Mouse (Mus musculus) ES-Bruce4 (cell line): ENCODE results near the gene Clk3. TPM values are rescaled to one million over a fixed set of nuclear protein-coding genes. Genes with fewer than 3 reads are reported as not detected.

Experiments
- H3K27ac ChIP-seq: 2 replicates; pipeline ENCODE4 v1.5.1; 2012; ENCODE audit warnings: low read length, inconsistent platforms; ENCODE audit not compliant: insufficient read depth
- H3K27me3 ChIP-seq: 2 replicates; pipeline ENCODE4 v1.6.1; 2012; ENCODE audit warnings: mild to moderate bottlenecking, low read length, inconsistent platforms; ENCODE audit not compliant: control insufficient read depth, poor library complexity, insufficient read depth, severe bottlenecking
- H3K36me3 ChIP-seq: 2 replicates; pipeline ENCODE4 v1.6.1; 2012; ENCODE audit warnings: inconsistent platforms, mild to moderate bottlenecking, low read length, moderate library complexity; ENCODE audit not compliant: control insufficient read depth, poor library complexity, insufficient read depth, severe bottlenecking
- H3K4me1 ChIP-seq: one replicate; pipeline ENCODE4 v1.8.1; 2011; ENCODE audit warnings: low read length; ENCODE audit not compliant: control insufficient read depth, insufficient read depth
- H3K4me3 ChIP-seq: 2 replicates; pipeline ENCODE4 v1.5.1; 2011; ENCODE audit warnings: low read depth, mild to moderate bottlenecking, low read length
- H3K9ac ChIP-seq: 2 replicates; pipeline ENCODE4 v1.6.1; 2012; ENCODE audit warnings: low read depth, mild to moderate bottlenecking, inconsistent platforms; ENCODE audit not compliant: poor library complexity, severe bottlenecking
- H3K9me3 ChIP-seq: replicated peaks from 2 replicates; pipeline ENCODE4 v1.6.1; 2012; ENCODE audit warnings: mild to moderate bottlenecking, low read length, inconsistent platforms; ENCODE audit not compliant: control insufficient read depth, poor library complexity, insufficient read depth, severe bottlenecking
- CTCF ChIP-seq: IDR thresholded peaks from one replicate; pipeline ENCODE4 v1.8.1; 2011; ENCODE audit warnings: low read depth, low read length
- EP300 ChIP-seq: IDR thresholded peaks from 2 replicates; pipeline ENCODE4 v1.6.1; 2011; ENCODE audit warnings: low read depth, low read length; ENCODE audit not compliant: insufficient read depth
- POLR2A ChIP-seq: IDR thresholded peaks from one replicate; pipeline ENCODE4 v1.8.1; 2011; ENCODE audit warnings: low read length; ENCODE audit not compliant: insufficient read depth
- polyA plus RNA-seq: library from polyadenylated mRNA; stranded (reverse); fragments of >200 nt; gene quantifications from 2 replicates; pipeline ENCODE4 v1.2.4, GENCODE M21; 2011; ENCODE audit warnings: low read depth; ENCODE audit not compliant: missing spikeins, insufficient read depth, insufficient read length

The Clk3 gene
- polyA plus RNA-seq, 1 experiment, result 71.2 TPM

DNA sequence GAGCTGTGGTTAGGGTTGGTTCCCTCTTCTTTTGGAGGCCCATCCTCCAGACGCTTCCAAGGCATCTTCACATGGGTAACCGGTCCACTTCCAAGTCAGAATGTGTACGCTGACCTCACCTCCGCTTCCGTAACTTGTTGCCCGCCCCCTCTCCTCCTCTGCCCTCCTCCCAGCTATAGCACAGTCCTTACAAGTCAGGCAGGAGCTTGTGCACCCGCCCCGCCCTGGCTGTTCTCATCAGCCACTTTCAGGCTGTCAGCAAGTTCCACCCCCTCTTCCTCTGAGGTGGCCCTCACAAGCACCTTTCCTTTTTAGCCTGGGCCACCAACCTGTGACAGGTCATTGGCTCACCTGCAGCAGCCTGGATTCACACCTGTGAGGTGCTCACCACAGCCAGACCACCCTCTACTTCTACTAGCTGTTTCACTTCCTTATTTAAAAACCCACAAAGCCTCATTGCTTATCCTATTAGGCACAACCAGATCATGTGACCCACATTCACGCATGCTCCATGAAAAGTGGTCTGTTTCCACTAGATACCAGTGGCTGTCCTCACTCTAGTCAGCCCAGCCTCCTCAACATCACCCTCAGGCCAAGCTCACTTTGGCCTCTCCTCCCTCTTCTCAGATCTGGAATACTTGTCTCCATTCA lies 34.8 kb upstream of the Clk3 start:
- H3K9me3 ChIP-seq, result no peaks in the 10 kb centered on the region
- peaks cover 13% of the 10 kb centered on the region for H3K36me3 ChIP-seq
- TF ChIP-seq EP300 (no peak), POLR2A (no peak), CTCF (no peak)

DNA sequence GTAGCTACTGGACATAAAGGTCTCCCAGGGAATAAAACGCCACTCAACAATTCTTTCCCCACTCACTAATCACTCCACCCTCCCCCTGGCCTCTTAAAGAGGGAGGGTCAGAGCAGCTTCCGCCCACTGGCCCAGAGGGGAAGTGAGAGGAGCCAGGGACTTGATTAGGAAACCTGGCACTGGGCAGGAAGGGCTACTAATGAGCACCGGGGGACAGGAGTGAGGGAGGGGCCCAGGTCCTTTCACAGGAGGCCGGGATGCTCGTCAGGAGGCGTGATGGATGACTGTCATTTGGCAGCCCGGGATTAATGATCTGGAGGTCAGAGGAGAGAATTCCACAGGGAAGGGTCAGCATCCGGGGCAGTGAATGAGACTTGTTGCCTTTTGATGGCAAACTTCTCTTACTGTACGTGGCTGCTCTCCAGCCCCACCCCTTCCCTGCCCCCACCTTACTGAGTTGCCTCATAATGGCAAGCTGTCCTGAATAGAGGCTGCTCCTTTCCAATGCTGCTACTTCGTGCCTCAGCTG lies 33.1 kb upstream of the Clk3 start:
- H3K9me3 ChIP-seq, result no peaks in the 10 kb centered on the region
- H3K9ac ChIP-seq, result no peak overlapping the region
- H3K4me1 ChIP-seq, result peaks cover 2% of the 10 kb centered on the region
- H3K27me3 ChIP-seq, result no peaks in the 10 kb centered on the region
- TF ChIP-seq POLR2A (no peak), CTCF (no peak), EP300 (0 out of 2 replicates have a peak, but pooled peaks have one; percentile 24)
- H3K36me3 ChIP-seq, result peaks cover 15% of the 10 kb centered on the region
- no peak overlapping the region for H3K27ac ChIP-seq
- H3K4me3 ChIP-seq, result no peak overlapping the region

More for the DNA sequence above, 34.8 kb upstream of the Clk3 start:
- no peaks in the 10 kb centered on the region for H3K27me3 ChIP-seq
- H3K27ac ChIP-seq, result no peak overlapping the region
- H3K4me3 ChIP-seq, result no peak overlapping the region
- no peak overlapping the region for H3K9ac ChIP-seq
- H3K4me1 ChIP-seq, result peaks cover 2% of the 10 kb centered on the region

DNA sequence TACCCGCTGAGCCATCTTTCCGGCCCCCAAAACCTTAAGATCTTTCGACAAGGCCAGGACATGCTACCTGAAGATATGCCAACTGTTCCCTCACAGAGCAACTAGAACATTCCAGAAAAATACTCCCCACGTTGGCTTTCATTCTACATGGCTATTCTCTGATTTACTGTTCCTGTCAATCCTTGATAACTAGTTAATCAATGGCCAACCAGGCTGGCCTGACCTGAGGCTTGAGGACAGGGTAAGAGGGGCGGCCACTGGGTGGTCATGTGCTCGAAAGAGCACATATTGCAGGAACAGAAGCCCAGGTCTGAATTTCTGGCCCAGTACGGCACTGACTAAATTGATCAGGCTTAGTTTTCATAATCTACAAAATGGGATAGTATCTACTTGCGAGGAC lies 31.8 kb upstream of the Clk3 start:
- Histone ChIP-seq H3K27me3 (no peaks in the 10 kb centered on the region), H3K4me1 (peaks cover 2% of the 10 kb centered on the region), H3K4me3 (no peak overlapping the region), H3K27ac (no peak overlapping the region), H3K9me3 (no peaks in the 10 kb centered on the region), H3K9ac (no peak overlapping the region), H3K36me3 (peaks cover 15% of the 10 kb centered on the region)
- TF ChIP-seq CTCF (no peak), EP300 (no peak), POLR2A (no peak)

DNA sequence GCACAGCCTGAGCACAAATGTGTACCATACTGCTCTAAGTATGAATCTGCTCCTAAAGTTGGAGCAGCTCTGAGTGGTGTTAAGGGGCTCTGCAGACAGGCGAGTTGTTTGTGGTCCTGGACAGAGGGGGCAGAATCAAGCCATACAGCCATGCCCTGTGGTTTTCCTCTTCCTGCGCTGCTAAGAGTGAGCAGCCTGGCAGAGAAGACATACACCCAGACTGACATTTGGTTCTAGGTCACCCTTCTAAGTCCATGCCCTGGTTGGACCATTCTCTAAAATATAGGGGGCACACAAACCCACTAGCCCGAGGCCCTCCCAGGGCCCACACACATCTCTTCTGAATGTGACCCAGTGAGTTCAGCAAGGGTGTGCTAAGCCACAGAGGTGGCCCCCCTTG lies 24.1 kb upstream of the Clk3 start:
- no peaks in the 10 kb centered on the region for H3K27me3 ChIP-seq
- TF ChIP-seq CTCF, result no peak
- no peak for TF ChIP-seq EP300
- no peak for TF ChIP-seq POLR2A
- no peak overlapping the region for H3K27ac ChIP-seq
- no peaks in the 10 kb centered on the region for H3K4me1 ChIP-seq
- H3K36me3 ChIP-seq, result no peaks in the 10 kb centered on the region; the same call in 1 of the 2 replicates
- H3K4me3 ChIP-seq, result no peak overlapping the region
- no peak overlapping the region for H3K9ac ChIP-seq
- H3K9me3 ChIP-seq, result no peaks in the 10 kb centered on the region

DNA sequence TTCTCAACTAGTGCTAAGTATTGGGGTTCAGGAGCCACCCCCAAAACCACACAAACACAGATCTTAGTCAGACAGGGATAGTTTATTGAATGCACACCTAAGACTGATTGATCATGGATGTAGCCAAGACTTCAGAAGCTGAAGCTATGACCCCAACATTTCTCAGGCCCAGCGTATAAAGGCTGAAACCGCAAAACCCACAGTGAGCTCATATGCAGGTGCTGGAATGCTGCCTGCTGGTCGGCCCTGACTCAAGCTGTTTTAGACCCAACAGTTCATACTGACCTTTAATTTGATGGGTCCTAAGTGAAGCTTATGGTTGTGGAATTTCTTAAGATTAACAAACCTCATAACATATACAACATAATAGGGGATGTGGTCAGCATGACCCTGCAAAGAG lies 17.0 kb upstream of the Clk3 start:
- Histone ChIP-seq H3K9ac (no peak overlapping the region), H3K4me1 (no peaks in the 10 kb centered on the region), H3K27me3 (no peaks in the 10 kb centered on the region), H3K27ac (no peak overlapping the region), H3K4me3 (no peak overlapping the region), H3K36me3 (no peaks in the 10 kb centered on the region), H3K9me3 (no peaks in the 10 kb centered on the region)
- TF ChIP-seq CTCF (no peak), POLR2A (no peak), EP300 (no peak)

DNA sequence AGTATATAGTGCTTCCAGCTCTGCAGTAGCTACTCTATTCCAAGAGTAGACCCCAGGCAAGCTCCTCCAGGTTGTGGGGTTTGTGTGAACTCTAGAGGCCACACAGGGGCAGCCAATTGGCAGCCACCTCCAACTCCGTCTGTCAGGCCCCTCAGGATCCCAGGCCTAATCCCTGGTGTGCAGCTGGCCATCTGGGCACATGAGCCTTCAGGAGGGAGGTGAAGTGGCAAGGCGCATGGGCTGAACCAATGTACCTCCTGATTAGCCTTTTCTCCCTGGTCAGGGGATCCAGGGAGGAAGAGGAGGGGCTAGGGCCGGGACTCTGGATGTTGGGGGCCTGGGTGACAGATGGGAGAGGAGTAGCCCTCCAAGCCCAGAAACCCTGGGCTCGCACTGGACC lies 10.1 kb upstream of the Clk3 start:
- Histone ChIP-seq H3K27me3 (no peaks in the 10 kb centered on the region), H3K9ac (no peak overlapping the region), H3K9me3 (no peaks in the 10 kb centered on the region), H3K4me3 (no peak overlapping the region), H3K27ac (no peak overlapping the region), H3K36me3 (no peaks in the 10 kb centered on the region), H3K4me1 (no peaks in the 10 kb centered on the region)
- TF ChIP-seq EP300 (no peak), CTCF (no peak), POLR2A (no peak)
